Mouse (Mus musculus) bone marrow macrophage, adult 2 months (primary cell): ENCODE measurements at regions not wholly inside any gene's neighbourhood (a gene's known extent, or its start where the extent isn't known, plus 50 kb on each side); places are given as distances from the start of the nearest gene placed in this dataset.

Experiments
- CTCF ChIP-seq: IDR thresholded peaks from 2 replicates; pipeline ENCODE4 v1.5.1; 2012; ENCODE audit warnings: low read depth, mild to moderate bottlenecking, low read length, moderate library complexity
- POLR2A ChIP-seq: IDR thresholded peaks from 2 replicates; pipeline ENCODE4 v1.6.1; 2012; ENCODE audit warnings: mild to moderate bottlenecking, low read depth, low read length, borderline replicate concordance

GRCm38 (mm10) chr1:143878266-143878665, 101.2 kb downstream of the Uchl5 start:
- no peak for TF ChIP-seq CTCF
- TF ChIP-seq POLR2A = no peak
